Mouse (Mus musculus) Patski (cell line): ENCODE measurements around the gene Cd36. TPM values are rescaled to one million over a fixed set of nuclear protein-coding genes. Genes with fewer than 3 reads are reported as not detected.

ENCODE experiments used
- ATAC-seq: fragments of 100-300 bp; one replicate; pipeline ENCODE4 v1.8.0; 2021
- CTCF ChIA-PET: fragments of 350-600 bp; sonication (Branson Sonifier 250); formaldehyde crosslinking; loops from one replicate; lab custom pipeline; 2022; ENCODE audit warnings: inconsistent platforms; lab: Charles Lee
- POLR2A ChIA-PET: fragments of 350-600 bp; sonication (Branson Sonifier 250); formaldehyde crosslinking; loops from one replicate; lab custom pipeline; 2022; ENCODE audit warnings: antibody characterized with exemption, inconsistent platforms; lab: Charles Lee
- DNase-seq: peaks from one replicate; pipeline ENCODE4 v3.0.0-alpha.2; 2011; ENCODE audit warnings: low read depth, low spot score
- H3K27me3 ChIP-seq: fragments of 371-371 bp; one replicate; pipeline ENCODE4 v1.5.1; 2021
- CTCF ChIP-seq: fragments of 100-300 bp; IDR thresholded peaks from one replicate; pipeline ENCODE4 v1.5.1; 2021
- in situ Hi-C: fragments of 300-500 bp; cut with MboI; formaldehyde crosslinking; loops from 3 replicates; pipeline ENCODE4 v1.11.1; 2018; ENCODE audit warnings: low pct_unique_long_range_greater_than_20kb, mixed read lengths
- polyA plus RNA-seq: library from polyadenylated mRNA; unstranded; gene quantifications from one replicate; pipeline ENCODE4 v1.2.3, GENCODE M21; 2021

The Cd36 gene
- polyA plus RNA-seq, 1 experiment from 2014 or later = 0.26 TPM

DNA sequence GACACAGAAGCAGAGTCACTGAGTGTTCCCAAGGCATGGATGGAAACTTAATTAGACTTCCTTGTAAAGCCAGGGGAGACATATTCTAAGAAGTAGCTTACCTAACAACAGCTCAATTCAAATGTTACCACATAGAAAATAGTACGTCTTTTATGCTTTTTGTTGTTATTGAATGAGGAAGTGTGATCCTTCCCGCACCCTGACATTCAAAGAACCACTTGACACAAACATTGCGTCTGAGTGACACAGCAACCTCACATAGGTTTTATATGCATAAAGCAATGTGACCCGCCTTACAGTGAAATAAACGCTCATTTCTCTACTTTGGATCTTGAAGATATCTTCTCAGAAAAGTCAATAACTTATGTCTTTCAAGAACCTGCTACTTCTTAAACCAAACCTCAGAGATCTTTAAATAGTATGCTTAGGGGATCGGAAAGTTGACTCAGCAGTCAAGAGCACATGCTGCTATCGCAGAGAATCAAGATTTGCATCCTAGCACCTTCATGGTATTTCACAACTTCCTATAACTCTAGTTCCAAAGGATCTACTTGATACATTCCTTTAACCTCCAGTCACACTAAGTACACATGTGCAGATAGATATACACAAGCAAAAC lies 46.4 kb downstream of the Cd36 start:
- DNase-seq (no peak), ATAC-seq (no peak)
- ChIA-PET POLR2A (no interaction called here), CTCF (no interaction called here)
- peaks cover 5% of the 10 kb centered on the region for H3K27me3 ChIP-seq
- no peak for TF ChIP-seq CTCF
- in situ Hi-C loops = no loop called here

DNA sequence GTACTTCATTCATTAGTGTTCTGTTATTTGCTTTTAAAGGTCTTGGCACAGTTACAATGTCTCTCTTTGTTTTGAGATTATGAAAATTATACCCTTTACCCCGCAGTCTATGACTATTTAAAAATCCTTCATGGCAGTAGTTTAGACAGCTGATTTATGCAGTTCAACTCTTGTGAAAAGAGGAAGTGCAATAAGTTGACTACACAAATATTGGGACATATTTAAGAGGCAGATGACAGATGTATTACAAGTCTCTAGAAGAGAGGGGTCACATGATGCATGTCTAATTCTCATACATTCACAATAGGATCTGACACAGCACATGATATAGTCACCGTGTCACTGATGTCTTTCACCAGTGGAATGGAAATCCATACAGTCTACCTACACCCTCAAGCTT lies 49.1 kb downstream of the Cd36 start:
- ATAC-seq = no peak
- DNase-seq = no peak
- ChIA-PET POLR2A (no interaction called here), CTCF (no interaction called here)
- peaks cover 21% of the 10 kb centered on the region for H3K27me3 ChIP-seq
- no peak for TF ChIP-seq CTCF
- in situ Hi-C loops = no loop called here

DNA sequence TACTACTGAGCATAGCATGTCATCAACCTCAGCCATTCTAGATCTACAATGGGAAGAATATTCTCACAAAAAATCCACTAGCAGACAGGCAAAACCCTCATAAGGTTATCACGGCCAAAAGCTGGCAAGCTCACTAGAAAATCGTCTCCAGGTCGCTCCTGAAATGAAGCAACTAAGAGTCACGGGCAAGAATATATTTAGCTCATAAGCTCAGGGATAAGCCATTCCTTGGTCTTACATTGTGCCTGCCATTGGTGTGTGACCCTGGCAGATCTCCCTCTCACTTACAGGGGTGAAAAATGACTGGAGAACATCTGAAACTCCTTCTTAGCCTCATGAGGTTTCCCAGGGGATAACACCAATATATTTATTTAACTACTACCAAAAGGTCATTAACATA lies 52.2 kb downstream of the Cd36 start:
- DNase-seq (no peak), ATAC-seq (no peak)
- ChIA-PET POLR2A (no interaction called here), CTCF (interaction anchor here (1.7 kb wide), 1 partner anchor 20 kb away, joined by 4 read pairs; no protein-coding TSS in a partner anchor)
- peaks cover 38% of the 10 kb centered on the region for H3K27me3 ChIP-seq
- in situ Hi-C loops = no loop called here
- no peak for TF ChIP-seq CTCF

DNA sequence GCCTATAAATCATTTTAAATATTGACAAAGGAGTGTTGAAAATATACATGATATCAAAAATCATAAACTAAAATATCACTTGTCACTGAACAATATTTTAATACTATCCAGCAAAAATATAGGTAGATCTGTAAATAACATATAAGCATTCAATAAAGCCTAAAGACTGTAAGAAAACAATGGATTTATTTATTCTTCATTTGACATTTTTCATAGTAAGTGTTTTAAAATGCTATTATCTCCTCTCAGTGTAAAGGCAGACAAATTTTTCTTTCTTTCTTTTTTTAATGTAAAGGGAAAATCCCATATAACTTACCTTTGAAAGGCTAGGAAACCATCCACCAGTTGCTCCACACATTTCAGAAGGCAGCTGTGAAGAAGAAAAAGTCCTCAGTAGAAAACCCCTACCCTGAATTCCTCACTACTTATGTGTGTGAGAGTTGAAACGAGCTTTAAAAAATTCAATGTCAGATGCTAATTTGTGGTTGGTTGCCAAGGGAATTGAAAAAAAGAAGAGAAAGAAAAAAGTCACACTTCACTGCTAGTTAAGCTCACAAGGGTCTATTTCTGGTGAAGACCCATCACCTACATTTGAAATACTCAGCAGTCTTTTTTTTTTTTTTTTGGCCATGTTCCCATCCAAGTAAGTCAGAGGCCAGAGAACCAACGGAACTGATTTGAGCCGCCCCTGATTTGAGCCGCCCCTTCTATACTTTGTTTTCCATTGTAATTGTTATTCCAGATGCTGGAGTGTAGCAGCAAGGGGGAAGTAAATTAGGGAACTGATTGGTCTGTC lies 53.1 kb downstream of the Cd36 start:
- DNase-seq = no peak
- ChIA-PET CTCF (interaction anchor here (1.1 to 1.7 kb wide), 2 partner anchors 9 to 19 kb away, joined by 3 to 4 read pairs; no protein-coding TSS in a partner anchor), POLR2A (no interaction called here)
- ATAC-seq = no peak
- H3K27me3 ChIP-seq = peaks cover 37% of the 10 kb centered on the region
- TF ChIP-seq CTCF = no peak
- in situ Hi-C loops = no loop called here

DNA sequence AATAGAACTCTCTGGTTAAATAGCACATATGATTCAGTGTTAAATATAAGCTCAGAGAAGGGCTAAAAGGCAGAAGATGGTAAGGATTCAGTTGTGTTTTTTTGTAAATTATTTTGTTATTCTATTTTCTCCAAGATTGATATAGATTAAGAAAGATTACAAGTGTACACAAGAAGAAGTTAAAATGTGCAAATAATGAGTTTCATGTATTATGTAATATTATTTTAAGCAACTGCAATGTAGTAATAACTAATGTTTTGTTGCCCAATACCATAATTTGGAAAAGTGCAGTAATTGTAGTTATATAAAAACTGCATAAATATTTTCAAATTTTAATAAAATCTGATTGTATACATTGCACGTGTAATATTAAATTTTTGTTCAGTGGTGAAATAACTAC lies 54.8 kb downstream of the Cd36 start:
- ChIA-PET CTCF (interaction anchor here (1.0 to 1.9 kb wide), 3 partner anchors 12 to 209 kb away, joined by 3 to 9 read pairs (median 5); no protein-coding TSS in a partner anchor), POLR2A (no interaction called here)
- in situ Hi-C loops = no loop called here

DNA sequence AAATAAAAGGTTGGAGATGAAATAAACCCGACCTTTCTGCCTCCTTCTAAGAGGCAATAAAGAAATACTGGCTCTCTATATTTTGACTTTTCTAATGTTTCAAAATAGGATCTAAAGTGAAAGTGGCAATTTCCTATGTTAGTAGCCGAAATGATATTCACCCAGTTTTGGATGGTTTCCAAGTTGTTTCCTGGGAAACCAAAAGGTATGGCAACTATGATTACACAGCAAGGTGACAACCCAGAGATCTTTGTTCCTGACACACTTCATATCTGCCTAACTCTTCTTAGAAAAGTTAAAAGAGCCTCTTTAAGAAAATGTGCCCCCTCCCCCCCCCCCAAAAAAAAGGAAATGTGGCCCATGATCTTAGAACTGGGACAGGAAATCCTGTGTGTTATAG lies 58.1 kb downstream of the Cd36 start:
- TF ChIP-seq CTCF = no peak
- DNase-seq (no peak), ATAC-seq (no peak)
- peaks cover 49% of the 10 kb centered on the region for H3K27me3 ChIP-seq
- POLR2A ChIA-PET = no interaction called here
- CTCF ChIA-PET = no interaction called here
- in situ Hi-C loops = no loop called here

More for the DNA sequence above, 54.8 kb downstream of the Cd36 start:
- peaks cover 44% of the 10 kb centered on the region for H3K27me3 ChIP-seq
- ATAC-seq = no peak
- DNase-seq = no peak
- TF ChIP-seq CTCF = no peak

DNA sequence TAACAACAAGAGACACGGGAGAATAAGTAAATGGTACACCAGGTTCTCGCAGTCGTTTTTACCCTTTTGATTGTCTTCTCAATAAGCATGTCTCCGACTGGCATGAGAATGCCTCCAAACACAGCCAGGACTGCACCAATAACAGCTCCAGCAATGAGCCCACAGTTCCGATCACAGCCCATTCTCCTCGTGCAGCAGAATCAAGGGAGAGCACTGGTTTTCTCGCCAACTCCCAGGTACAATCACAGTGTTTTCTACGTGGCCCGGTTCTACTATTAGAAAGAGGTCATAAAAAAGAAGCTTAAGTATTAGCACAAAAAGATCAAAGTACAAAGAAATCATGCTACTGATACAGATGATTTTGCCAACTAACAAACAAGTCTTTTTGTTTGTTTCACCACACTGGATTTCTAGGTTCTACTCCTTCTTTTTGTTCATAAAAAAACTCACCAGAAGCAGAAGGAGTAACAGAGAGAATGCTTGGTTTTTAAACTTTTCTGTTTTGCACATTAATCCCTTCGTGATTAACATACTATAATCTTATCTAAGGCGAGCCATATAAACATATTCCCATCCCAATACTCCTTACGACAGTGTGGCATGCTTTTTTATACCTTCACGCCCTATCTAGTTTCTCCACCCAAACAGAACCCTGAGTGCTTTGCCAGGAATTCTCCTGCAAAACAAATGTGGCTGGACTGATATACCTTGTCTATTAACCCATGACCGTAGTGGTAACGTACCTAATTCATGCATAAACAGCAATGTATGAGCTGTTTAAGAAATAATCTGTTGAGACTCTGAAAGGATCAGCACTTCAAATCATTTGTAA lies 59.7 kb downstream of the Cd36 start:
- in situ Hi-C loops = loop anchor here (10.0 kb wide), 1 partner anchor 616 kb away; no protein-coding TSS in a partner anchor

DNA sequence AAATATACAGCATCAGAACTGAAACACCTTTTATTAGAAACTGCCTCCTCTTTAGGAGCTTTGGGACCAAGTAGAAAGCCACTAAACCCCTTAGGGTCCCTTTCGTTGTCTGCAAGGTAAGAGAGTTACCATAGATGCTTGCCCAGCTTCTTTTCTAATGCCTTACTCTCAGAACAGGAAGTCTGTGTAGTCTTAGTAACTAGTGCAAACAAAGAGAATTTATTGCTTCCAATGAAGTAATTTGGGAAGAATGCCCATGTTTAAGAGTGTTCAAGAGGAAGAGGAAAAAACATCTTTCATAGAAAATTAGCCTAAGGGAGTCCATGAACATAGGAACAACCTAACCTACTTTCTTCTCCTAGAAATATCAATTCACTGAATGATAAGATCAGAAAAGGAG lies 67.2 kb downstream of the Cd36 start:
- no peak for ATAC-seq
- in situ Hi-C loops = loop anchor here (10.0 kb wide), 1 partner anchor 623 kb away; no protein-coding TSS in a partner anchor
- POLR2A ChIA-PET = no interaction called here
- CTCF ChIA-PET = interaction anchor here (1.2 to 2.9 kb wide), 2 partner anchors 12 to 221 kb away, joined by 6 to 9 read pairs; no protein-coding TSS in a partner anchor
- TF ChIP-seq CTCF = no peak
- H3K27me3 ChIP-seq = peaks cover 20% of the 10 kb centered on the region
- DNase-seq = no peak

More for the DNA sequence above, 59.7 kb downstream of the Cd36 start:
- H3K27me3 ChIP-seq = peaks cover 40% of the 10 kb centered on the region
- no peak for TF ChIP-seq CTCF
- DNase-seq (no peak), ATAC-seq (no peak)
- ChIA-PET CTCF (no interaction called here), POLR2A (no interaction called here)

DNA sequence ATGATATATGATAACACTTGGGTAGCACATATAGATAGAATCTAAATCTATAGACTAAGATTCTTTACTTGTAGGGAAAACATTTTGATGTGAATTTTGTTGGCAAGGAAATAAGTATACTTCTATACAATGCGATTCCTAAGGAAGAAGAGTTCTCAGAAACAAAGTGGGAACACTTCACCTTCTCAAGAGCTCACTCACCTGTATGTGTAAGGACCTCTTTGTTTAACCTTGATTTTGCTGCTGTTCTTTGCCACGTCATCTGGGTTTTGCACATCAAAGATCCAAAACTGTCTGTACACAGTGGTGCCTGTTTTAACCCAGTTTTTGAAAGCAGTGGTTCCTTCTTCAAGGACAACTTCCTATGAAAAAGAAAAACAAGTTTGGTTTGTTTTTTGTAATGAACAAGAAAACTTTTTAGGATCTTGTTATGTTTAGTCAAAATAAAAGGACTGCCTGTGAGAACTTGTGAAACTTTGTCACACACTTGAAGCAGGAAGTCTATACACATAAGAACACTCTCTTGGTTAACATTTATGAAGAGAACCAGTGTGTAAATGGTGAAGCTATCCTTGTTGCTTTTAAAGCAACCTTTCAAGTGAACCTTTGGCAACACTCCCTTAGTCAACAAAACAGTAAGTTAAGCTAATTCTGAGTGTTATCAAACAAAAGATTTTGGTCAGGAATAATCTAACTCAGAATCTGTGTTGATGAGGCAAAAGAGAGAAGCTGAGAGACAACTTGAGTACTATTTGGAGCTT lies 68.2 kb downstream of the Cd36 start:
- peaks cover 19% of the 10 kb centered on the region for H3K27me3 ChIP-seq
- ChIA-PET CTCF (interaction anchor here (0.7 to 2.9 kb wide), 3 partner anchors 13 to 223 kb away, joined by 3 to 9 read pairs (median 6); no protein-coding TSS in a partner anchor), POLR2A (no interaction called here)
- in situ Hi-C loops = loop anchor here (10.0 kb wide), 1 partner anchor 624 kb away; no protein-coding TSS in a partner anchor
- no peak for TF ChIP-seq CTCF
- no peak for ATAC-seq
- DNase-seq = no peak
